Mouse (Mus musculus) lung, postnatal 0 days (tissue): ENCODE data around the gene Itga2b.

ENCODE experiments used
- CTCF ChIP-seq: IDR thresholded peaks from 2 replicates; pipeline ENCODE4 v1.5.1; 2016; ENCODE audit warnings: antibody characterized with exemption, mild to moderate bottlenecking
- EP300 ChIP-seq: IDR thresholded peaks from 2 replicates; pipeline ENCODE4 v1.6.1; 2016; ENCODE audit warnings: antibody characterized with exemption, mild to moderate bottlenecking, control low read depth

DNA sequence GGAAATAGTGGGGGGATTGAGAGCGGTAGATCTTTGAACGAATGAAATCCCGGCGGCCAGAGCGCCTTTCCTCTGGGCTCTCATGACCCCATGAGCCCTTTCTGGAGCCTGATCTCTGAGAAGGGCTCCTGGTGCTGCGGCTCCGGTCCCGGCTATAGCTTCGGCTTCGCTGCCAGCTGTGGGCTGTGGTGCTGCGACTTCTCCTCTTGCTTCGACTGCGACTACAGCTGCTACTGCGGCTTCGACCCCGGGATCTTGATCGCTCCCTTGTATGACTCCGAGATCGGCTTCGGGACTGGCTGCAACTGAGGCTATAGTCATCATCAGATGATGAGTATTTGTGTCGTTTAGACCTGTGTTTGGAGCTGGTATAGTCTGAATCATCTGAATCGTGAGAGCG lies 9.7 kb upstream of the Itga2b start:
- TF ChIP-seq CTCF (no peak), EP300 (no peak)
